Mouse (Mus musculus) liver, postnatal 0 days (tissue): ENCODE data around the gene Hspb1.

Source experiments
- CTCF ChIP-seq: sonication (generic); IDR thresholded peaks from 2 replicates; pipeline ENCODE4 v1.5.1; 2016; ENCODE audit warnings: antibody characterized with exemption, low read depth
- EP300 ChIP-seq: IDR thresholded peaks from 2 replicates; pipeline ENCODE4 v1.6.1; 2016; ENCODE audit warnings: antibody characterized with exemption, low read depth, mild to moderate bottlenecking

- TF ChIP-seq CTCF (no peak), EP300 (no peak)
Observed at GRCm38 (mm10) chr5:135847881-135848280, 39.8 kb upstream of the Hspb1 start.
